Mouse (Mus musculus) spleen, adult 18-20 months (tissue): ENCODE data around the gene Ano6.

Experiments used
- DNase-seq, 2 experiments: peaks; one replicate each; pipeline ENCODE4 v3.0.0; 2022; ENCODE audit warnings: mixed read lengths in 2 of 2

The Ano6 gene

GRCm38 (mm10) chr15:95797144-95797983, 6.7 kb downstream of the Ano6 start:
- DNase-seq = peak in 1 of 2 experiments; percentile 20

DNA sequence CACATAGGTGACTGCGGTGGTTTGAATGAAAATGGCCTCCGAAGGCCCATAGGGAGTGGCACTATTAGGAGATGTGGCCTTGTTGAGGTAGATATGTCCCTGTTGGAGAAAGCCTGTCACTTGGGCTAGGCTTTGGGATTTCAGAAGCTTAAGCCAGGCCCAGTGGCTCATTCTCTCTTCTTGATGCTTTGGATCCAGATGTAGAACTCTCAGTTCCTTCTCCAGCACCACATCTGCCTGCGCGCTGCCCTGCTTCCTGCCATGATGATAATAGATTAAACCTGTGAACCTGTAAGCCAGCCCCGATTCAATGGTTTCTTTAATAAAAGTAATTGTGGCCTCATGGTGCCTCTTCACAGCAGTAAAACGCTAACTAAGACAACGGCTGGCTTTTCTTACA, 7.6 kb downstream of the Ano6 start:
- DNase-seq = no peak

GRCm38 (mm10) chr15:95799632-95800031, 9.0 kb downstream of the Ano6 start:
- DNase-seq = no peak

DNA sequence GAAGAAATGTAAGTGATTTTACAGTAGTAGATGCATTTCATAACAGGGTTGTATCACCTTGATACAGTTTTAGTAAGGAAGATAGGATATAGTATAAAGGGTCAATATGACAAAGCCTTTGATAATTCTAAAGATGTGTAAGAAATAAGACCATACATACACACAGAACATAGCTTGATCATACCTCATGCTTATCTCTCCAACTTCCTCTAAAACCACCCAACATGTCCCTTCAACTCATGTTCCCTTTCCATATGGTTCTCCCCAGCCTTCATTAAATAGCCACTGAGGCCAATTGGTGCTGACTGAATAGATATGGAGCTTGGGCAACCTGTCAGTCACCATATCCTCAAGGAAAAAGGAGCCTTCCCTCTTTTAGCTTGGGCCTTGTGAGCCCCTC, 9.4 kb downstream of the Ano6 start:
- DNase-seq = no peak

DNA sequence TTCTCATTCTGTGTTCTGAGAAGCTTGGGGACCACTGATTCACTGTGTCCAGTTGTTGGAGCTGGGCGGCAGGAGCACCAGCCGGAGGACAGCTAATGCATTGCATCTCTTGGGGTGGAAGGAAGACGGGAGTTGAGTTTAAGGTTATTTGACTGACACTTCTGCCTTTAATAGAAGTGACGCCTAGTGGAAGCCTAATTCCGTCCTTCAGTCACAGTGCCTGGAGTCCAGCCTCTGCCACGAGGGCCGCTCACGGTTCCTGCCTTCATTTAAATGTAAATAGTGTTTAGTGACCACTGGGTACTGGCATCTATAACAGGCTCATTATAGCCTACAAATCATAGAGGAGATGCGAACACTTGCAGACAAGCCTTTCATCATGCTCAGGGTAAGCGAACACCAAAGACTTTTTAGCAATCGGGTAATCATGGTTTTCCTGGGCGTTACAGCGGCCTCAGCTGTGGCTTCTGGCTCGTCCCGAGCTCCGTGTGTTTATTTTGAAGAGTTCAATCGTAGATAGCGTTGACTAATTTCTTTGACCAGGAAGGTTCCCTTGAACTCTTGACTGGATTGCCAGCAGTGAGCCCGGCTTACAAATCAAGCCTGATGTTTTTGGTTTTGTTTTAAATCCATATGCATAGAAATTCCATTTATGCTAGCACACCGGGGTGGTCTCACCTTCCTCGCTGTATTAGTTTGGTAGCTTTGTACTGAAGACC, 10.8 kb downstream of the Ano6 start:
- no peak for DNase-seq

- no peak for DNase-seq
These were observed 11.5 kb downstream of the Ano6 start for GRCm38 (mm10) chr15:95802140-95802539.

DNA sequence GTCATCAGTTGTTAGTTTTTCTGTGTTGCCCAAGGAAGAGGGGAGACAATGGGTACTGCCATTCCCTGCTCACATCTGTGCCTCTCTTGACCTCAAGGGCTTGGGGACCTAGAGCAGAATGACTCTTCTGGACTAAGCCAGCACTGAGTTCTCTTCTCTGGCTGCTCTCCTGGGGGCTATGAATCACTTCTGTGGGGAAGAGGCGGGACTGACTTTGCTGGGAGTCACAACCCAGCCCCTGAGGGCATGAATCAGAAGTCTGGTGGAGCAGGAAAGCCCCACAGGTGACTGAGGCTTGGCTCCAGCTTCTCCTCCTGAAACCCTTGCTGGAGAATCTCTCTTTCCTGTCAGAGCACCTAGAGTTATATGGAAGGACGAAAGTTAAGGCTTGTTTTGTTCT, 12.1 kb downstream of the Ano6 start:
- DNase-seq = no peak

GRCm38 (mm10) chr15:95803484-95803883, 12.8 kb downstream of the Ano6 start:
- no peak for DNase-seq

- DNase-seq = no peak
These were observed 13.6 kb downstream of the Ano6 start for GRCm38 (mm10) chr15:95804255-95804654.

- DNase-seq = no peak
These were observed 14.4 kb downstream of the Ano6 start for GRCm38 (mm10) chr15:95805022-95805471.

GRCm38 (mm10) chr15:95807908-95808307, 17.3 kb downstream of the Ano6 start:
- DNase-seq = no peak

GRCm38 (mm10) chr15:95810357-95810761, 19.7 kb downstream of the Ano6 start:
- no peak for DNase-seq

DNA sequence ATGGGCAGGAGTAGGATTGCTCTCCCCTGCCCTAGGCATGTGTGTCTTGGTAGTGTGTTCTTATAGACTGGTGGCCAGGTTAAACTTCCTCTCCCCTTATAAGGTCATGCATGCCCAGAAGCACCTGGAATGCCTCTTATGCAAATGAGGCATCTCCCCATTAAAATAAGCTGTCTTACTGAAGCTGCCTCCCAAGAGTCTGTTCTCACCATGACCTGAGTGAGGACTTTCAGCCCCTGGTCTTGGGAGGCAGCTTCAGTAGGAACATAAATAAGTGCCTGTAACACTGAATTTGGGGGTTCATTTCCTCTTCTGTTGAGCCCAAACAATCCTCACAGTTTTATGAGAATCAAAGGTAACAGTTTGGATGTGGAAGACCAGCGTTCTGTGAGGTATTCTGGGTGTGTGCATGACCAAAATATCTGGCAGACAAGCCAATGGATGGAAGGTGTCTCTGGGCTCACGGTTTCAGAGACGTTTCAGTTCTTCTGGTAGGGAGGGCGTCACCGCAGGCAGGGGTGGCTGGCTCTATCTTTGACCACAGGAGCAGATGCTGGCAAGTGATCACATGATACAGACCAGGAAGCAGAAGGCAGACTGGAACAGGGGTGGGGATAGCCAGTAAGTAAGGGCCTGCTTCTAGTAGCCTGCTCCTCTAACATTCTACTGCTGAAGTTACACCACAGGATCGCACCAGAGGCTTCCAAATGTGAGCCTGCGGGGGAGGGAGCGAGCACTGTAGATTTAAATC, 22.4 kb downstream of the Ano6 start:
- no peak for DNase-seq

GRCm38 (mm10) chr15:95817501-95817900, 26.9 kb downstream of the Ano6 start:
- no peak for DNase-seq

DNA sequence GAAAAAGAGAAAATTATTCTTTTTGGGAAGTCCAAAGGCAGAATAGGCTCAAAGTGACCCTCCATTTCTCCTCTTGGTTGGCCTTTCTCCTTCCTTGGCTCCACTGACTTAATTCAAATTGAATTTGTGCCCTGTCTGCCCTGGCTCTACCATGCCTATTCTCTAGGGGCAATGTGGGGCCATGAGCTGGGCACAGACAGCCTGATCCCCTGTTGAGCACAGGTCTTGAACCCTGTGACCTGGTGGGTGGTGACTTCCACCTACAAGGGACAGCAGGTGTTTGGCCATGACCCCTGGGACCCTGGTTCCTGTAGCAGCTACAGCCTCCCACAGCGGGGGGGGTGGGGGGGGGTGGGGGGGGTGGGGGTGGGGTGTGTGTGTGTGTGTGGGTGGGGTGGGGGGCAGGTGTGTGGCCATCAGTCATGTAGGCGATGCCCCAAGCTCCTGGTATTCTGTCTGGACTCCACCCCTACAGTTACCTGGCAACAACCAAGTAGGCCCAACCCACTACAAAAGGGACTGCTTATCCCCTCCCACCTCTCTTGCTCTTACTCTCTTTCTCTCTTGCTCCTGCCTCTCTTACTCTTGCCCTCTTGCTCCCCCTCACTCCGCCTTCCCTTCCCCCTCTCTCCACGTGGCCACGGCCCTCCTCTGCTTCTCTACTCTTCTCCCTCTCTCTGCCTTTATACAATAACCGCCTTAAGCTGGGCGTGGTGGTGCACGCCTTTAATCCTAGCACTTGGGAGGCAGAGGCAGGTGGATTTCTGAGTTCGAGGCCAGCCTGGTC, 28.8 kb downstream of the Ano6 start:
- DNase-seq = no peak

DNA sequence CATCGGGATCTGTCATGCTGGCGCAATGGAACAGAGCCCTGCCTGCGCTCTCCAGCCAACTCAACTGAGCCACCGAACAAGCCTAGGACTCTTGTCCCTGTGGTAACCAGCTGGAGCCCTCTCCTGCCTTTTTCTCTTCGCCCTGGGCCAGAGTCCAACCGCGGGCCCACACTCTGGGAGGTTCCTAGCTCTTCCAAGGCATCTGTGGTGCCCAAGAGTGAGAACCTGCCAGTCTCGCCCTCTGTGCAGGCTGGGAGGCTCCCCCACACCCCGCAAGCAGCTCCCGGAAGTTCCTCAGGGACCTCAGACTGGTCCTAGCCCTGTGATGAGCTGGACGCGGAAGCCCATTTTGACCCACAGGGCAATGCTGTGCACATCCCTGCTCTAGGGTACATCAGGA, 29.5 kb downstream of the Ano6 start:
- no peak for DNase-seq

DNA sequence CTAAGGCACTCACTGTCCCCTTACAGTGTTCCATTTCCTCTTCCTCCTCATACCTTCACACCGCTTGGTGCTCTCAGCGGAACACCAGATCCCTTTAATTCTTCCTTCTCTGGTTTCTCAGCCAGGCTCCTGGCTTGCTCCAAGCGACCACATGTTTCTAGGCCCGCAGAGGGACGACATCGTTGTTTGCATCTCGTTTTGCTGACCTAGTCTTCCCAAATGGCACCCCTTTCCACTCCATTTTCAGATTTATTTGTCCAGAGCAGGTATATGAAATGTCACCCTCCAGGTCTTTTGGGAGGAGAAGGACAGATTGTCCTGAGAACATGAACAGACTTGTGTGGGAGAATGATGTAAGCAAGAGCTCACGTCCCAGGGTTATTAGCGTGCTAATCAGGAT, 30.0 kb downstream of the Ano6 start:
- no peak for DNase-seq

GRCm38 (mm10) chr15:95822099-95822498, 31.5 kb downstream of the Ano6 start:
- no peak for DNase-seq

DNA sequence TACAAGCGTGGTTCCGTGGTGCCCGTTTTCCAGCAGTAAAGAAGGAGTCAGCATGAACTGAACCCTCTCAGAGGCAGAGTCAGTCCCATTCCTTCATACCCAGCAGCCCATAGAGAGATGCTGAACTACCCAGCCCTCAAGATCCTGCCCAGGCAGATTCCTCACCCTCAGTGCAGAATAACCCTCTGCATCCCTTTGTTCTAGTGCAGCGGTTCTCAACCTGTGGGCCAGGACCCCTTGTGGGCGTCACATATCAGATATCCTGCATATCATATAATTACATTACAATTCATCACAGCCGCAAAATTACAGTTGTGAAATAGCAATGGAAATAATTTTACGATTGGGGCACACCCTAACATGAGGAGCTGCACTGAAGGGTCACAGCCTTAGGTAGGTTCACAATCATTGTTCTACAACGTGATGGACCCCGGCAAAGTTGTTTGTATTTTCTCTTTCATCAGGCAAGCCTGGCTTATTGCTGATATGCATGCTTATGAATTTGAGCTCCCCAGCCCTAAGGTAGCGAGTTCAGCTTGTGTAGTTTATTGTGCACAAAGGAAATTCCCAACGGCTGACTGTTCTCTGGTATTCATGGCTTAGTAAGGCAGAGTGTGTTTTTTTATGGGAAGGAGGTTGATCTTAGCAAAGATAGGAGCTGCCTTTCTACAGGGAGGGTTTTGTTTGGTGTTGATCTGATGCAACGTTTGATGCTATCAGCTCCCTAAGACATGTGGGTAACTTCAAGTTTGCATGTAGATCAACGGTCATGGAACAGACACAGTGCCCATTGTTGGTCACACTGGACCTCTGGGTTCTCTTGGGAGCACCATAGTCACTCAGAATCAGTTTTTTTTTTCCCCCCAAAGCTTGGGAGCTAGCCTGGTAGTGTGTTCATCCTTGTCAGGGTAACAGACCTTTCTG, 33.0 kb downstream of the Ano6 start:
- DNase-seq = no peak

DNA sequence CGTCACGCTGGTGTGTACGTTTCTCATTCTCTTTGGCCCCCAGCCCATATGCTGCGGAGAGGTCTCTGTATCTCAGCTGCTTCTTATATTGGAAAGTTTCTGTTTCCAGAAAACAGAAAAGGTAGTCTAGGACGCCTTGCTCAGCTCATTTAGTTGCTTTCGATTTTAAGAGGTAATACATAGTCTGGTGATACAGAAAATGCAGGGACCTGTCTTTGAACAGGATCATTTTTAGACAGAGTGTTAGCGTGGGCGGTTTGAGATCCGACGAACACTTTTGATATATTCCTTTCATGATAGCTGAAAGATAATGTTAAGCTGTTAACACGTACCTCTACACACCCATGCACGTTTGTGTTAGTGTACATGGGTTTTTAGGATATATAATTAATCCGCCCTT, 35.9 kb downstream of the Ano6 start:
- DNase-seq = no peak

DNA sequence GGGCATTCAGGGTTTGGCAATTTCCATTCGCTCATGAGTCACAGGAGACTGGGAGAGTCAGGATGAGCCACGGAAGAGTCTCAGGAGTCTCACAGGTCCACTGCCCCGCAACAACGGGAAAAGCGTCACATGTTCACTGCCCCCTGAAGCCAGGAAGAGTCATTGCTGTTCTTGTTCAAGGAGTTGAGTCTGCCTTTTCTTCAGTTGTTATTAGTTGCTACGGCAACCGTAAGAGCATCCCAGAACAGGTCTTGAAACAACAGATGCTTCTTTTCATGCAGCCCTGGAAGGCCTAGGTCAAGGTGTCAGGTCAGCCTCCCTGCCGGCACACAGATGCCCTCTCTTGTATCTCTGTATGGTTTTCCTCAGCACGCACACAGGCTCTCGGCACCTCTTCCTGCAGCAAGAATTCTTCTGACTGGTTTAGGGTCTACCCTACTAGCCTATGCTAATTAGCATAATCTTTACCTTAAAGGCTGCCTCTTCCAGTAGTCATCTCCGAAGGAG, 36.9 kb downstream of the Ano6 start:
- DNase-seq = no peak
